ENCODE assay signal across 8 mouse cellular contexts in genomic region chr10:109664629-109665317, GRCm38 (mm10).
A peak's percentile ranks its signal among the peaks of the same experiment; 100 is the strongest.
DNase-seq lines count a peak whose midpoint lies in the region; ATAC-seq and TF ChIP-seq lines count a peak whose summit lies in the region.
"Had no signal": no experiment of that assay in that cellular context is flagged by ENCODE, and none has a peak within 500 bp of the region (broad histone marks: within the 10 kb centered on the region; RNA-seq: fewer than 3 reads in every experiment).

No protein-coding gene starts in this region.

- peak overlapping the region; percentile 30 for H3K4me2 ChIP-seq in hindbrain, embryonic 14.5 days (replicated peaks)

- H3K27me3 ChIP-seq in cerebellum, adult 2 months (ENCODE audit: control insufficient read depth, insufficient read depth, low read length), result no peaks in the 10 kb centered on the region
- no peaks in the 10 kb centered on the region for H3K27me3 ChIP-seq in hindbrain, embryonic 14.5 days (ENCODE audit: control insufficient read depth, insufficient read depth, low read length)
- H3K27me3 ChIP-seq: megakaryocyte, embryonic 14.5 days had no signal

- TF ChIP-seq POLR2A in cerebellum, adult 2 months (IDR thresholded peaks at IDR 0.05; ENCODE audit: borderline replicate concordance, insufficient read depth, low read length), result no peak

- peak; percentile 73 for TF ChIP-seq CTCF in cerebellum, adult 2 months (IDR thresholded peaks at IDR 0.05; ENCODE audit: borderline replicate concordance, insufficient read depth, low read depth, low read length)

- DNase-seq in ZHBTc4 (ENCODE audit: low read depth, low spot score), result peak; percentile 76
- DNase-seq in cerebellum, adult 2 months, result peak; percentile 75 to 84
- peak; percentile 60 for DNase-seq in forelimb bud, embryonic 11.5 days (ENCODE audit: low read depth, low spot score)
- DNase-seq in hindbrain, embryonic 14.5 days (ENCODE audit: low spot score), result peak; percentile 82
- peak; percentile 82 for DNase-seq in left cerebral cortex, adult 11 months (ENCODE audit: low spot score)
- peak; percentile 78 for DNase-seq in right cerebral cortex, postnatal 25 days

- no peak overlapping the region for H3K27ac ChIP-seq in cerebellum, adult 2 months (ENCODE audit: insufficient read depth, low read length)
- no peak overlapping the region for H3K27ac ChIP-seq in hindbrain, embryonic 14.5 days

- no peak overlapping the region for H3K4me3 ChIP-seq in cerebellum, adult 2 months (replicated peaks; ENCODE audit: insufficient read depth, low read depth, low read length)
- H3K4me3 ChIP-seq in hindbrain, embryonic 14.5 days (replicated peaks; ENCODE audit: low read length), result no peak overlapping the region
- H3K4me3 ChIP-seq: megakaryocyte, embryonic 14.5 days had no signal

- WGBS in cerebellum, adult 2 months, result 33% methylated on average over 14 of the region's 14 CpGs
- 25% methylated on average over 14 of the region's 14 CpGs for WGBS in hindbrain, embryonic 14.5 days

- peak; percentile 46; the same call in 1 of the 2 replicates for ATAC-seq in hindbrain, embryonic 14.5 days (ENCODE audit: low FRiP score)
- peak; percentile 84 for ATAC-seq in megakaryocyte, adult 5-6 weeks (ENCODE audit: poor library complexity, severe bottlenecking)

- H3K4me1 ChIP-seq in cerebellum, adult 2 months (ENCODE audit: control insufficient read depth, insufficient read depth, low read length), result no peaks in the 10 kb centered on the region
- no peaks in the 10 kb centered on the region; the same call in 1 of the 2 replicates for H3K4me1 ChIP-seq in hindbrain, embryonic 14.5 days (replicated peaks; ENCODE audit: control insufficient read depth, insufficient read depth, low read length)
- H3K4me1 ChIP-seq: megakaryocyte, embryonic 14.5 days had no signal

- no peaks in the 10 kb centered on the region for H3K36me3 ChIP-seq in hindbrain, embryonic 14.5 days (replicated peaks; ENCODE audit: control insufficient read depth, insufficient read depth)

- H3K9me3 ChIP-seq in hindbrain, embryonic 14.5 days (ENCODE audit: control insufficient read depth, low read length), result no peaks in the 10 kb centered on the region
- H3K9me3 ChIP-seq: megakaryocyte, embryonic 14.5 days had no signal

- H3K9ac ChIP-seq in hindbrain, embryonic 14.5 days, result no peak overlapping the region
